Mouse (Mus musculus) cerebellum, adult 2 months (tissue): ENCODE measurements around the gene Kiss1r. TPM values are rescaled to one million over a fixed set of nuclear protein-coding genes. Genes with fewer than 3 reads are reported as not detected.

ENCODE experiments used
- DNase-seq, 2 experiments: peaks; one replicate each; pipeline ENCODE4 v3.0.0; 2021
- H3K27ac ChIP-seq: fragments of 200-500 bp; 2 replicates; pipeline ENCODE4 v1.5.1; 2012; ENCODE audit warnings: low read length, control low read depth, inconsistent platforms; ENCODE audit not compliant: insufficient read depth
- H3K27me3 ChIP-seq: fragments of 200-500 bp; 2 replicates; pipeline ENCODE4 v1.6.1; 2012; ENCODE audit warnings: inconsistent platforms, mild to moderate bottlenecking, low read length, moderate library complexity; ENCODE audit not compliant: control insufficient read depth, insufficient read depth
- H3K4me1 ChIP-seq: fragments of 200-500 bp; 2 replicates; pipeline ENCODE4 v1.6.1; 2011; ENCODE audit warnings: low read length; ENCODE audit not compliant: control insufficient read depth, insufficient read depth
- H3K4me3 ChIP-seq: fragments of 200-500 bp; replicated peaks from 2 replicates; pipeline ENCODE3; 2011; ENCODE audit warnings: mild to moderate bottlenecking, low read depth, low read length, control low read depth; ENCODE audit not compliant: insufficient read depth
- CTCF ChIP-seq: fragments of 200-500 bp; IDR thresholded peaks from 2 replicates; pipeline ENCODE4 v1.5.1; 2011; ENCODE audit warnings: low read depth, mild to moderate bottlenecking, control low read depth, low read length, moderate library complexity, borderline replicate concordance; ENCODE audit not compliant: insufficient read depth
- POLR2A ChIP-seq: fragments of 200-500 bp; IDR thresholded peaks from 2 replicates; pipeline ENCODE4 v1.6.1; 2011; ENCODE audit warnings: low read length, control low read depth, borderline replicate concordance; ENCODE audit not compliant: insufficient read depth
- WGBS: fragments of 180-500 bp; shearing (Covaris S2); methylation state at CpG from one replicate; pipeline ENCODE4 v1.1.7; 2018; 5-methylcytosine and 5-hydroxymethylcytosine counted together
- polyA plus RNA-seq: library from polyadenylated mRNA; depleted of rRNA; stranded (reverse); fragments of >200 nt; gene quantifications from 2 replicates; pipeline ENCODE4 v1.2.3, GENCODE M21; 2012

Gene Kiss1r
- polyA plus RNA-seq, 1 experiment = 12.8 TPM

- Histone ChIP-seq H3K27me3 (no peaks in the 10 kb centered on the region), H3K4me1 (peaks cover 9% of the 10 kb centered on the region; the same call in 1 of the 2 replicates), H3K4me3 (peak within 1 kb of the TSS; percentile 49), H3K27ac (no peak within 1 kb of the TSS)
- TF ChIP-seq CTCF (no peak), POLR2A (no peak)
- 5% methylated on average over 41 of the region's 41 CpGs for WGBS
- DNase-seq = peak; percentile 30 to 53
Observed at GRCm38 (mm10) chr10:79920958-79921535, 4.3 kb downstream of the Kiss1r start, which contains the start of gene R3hdm4. R3hdm4 (minus strand) TSS chr10:79921208.

- Histone ChIP-seq H3K27ac (no peak overlapping the region), H3K4me3 (peak overlapping the region; percentile 49), H3K4me1 (peaks cover 12% of the 10 kb centered on the region; the same call in 1 of the 2 replicates), H3K27me3 (no peaks in the 10 kb centered on the region)
- peak in 1 of 2 experiments; percentile 58 for DNase-seq
- 7% methylated on average over 34 of the region's 34 CpGs for WGBS
- TF ChIP-seq CTCF (no peak), POLR2A (no peak)
Observed at GRCm38 (mm10) chr10:79921572-79921971, 4.8 kb downstream of the Kiss1r start.

GRCm38 (mm10) chr10:79924998-79925784 lies 8.4 kb downstream of the Kiss1r start:
- Histone ChIP-seq H3K27me3 (no peaks in the 10 kb centered on the region), H3K4me1 (peaks cover 24% of the 10 kb centered on the region), H3K27ac (no peak overlapping the region), H3K4me3 (no peak overlapping the region)
- WGBS = 8% methylated on average over 29 of the region's 29 CpGs
- no peak for TF ChIP-seq POLR2A
- peak; percentile 99 for TF ChIP-seq CTCF
- peak; percentile 90 to 97 for DNase-seq

GRCm38 (mm10) chr10:79925785-79926490 lies 9.2 kb downstream of the Kiss1r start:
- 7% methylated on average over 15 of the region's 15 CpGs for WGBS
- no peaks in the 10 kb centered on the region for H3K27me3 ChIP-seq

GRCm38 (mm10) chr10:79926491-79927323 lies 9.9 kb downstream of the Kiss1r start, which contains the start of gene Arid3a:
Arid3a (plus strand) TSS chr10:79927043.
- TF ChIP-seq CTCF (no peak), POLR2A (no peak)
- Histone ChIP-seq H3K27ac (peak within 1 kb of the TSS; percentile 74), H3K4me3 (peak within 1 kb of the TSS; percentile 67), H3K4me1 (peaks cover 30% of the 10 kb centered on the region), H3K27me3 (no peaks in the 10 kb centered on the region)
- WGBS = under 1% methylated on average over 63 of the region's 63 CpGs
- DNase-seq = peak; percentile 90 to 92

More at GRCm38 (mm10) chr10:79925785-79926490, 9.2 kb downstream of the Kiss1r start:
- H3K4me1 ChIP-seq = peaks cover 23% of the 10 kb centered on the region
- peak overlapping the region; percentile 72 for H3K27ac ChIP-seq
- TF ChIP-seq POLR2A = no peak
- TF ChIP-seq CTCF = no peak
- DNase-seq = no peak
- H3K4me3 ChIP-seq = peak overlapping the region; percentile 67

- Histone ChIP-seq H3K27ac (peak overlapping the region; percentile 11), H3K4me1 (peaks cover 38% of the 10 kb centered on the region), H3K27me3 (no peaks in the 10 kb centered on the region), H3K4me3 (peak overlapping the region; percentile 67)
- peak; percentile 63 to 73 for DNase-seq
- TF ChIP-seq CTCF (no peak), POLR2A (no peak)
- under 1% methylated on average over 54 of the region's 54 CpGs for WGBS
Observed at GRCm38 (mm10) chr10:79927324-79928029, 10.7 kb downstream of the Kiss1r start.
